Mouse (Mus musculus) ES-Bruce4 (cell line): ENCODE data around the gene Ldb3. TPM values are rescaled to one million over a fixed set of nuclear protein-coding genes. Genes with fewer than 3 reads are reported as not detected.

ENCODE experiments used
- H3K27ac ChIP-seq: 2 replicates; pipeline ENCODE4 v1.5.1; 2012; ENCODE audit warnings: low read length, inconsistent platforms; ENCODE audit not compliant: insufficient read depth
- H3K27me3 ChIP-seq: 2 replicates; pipeline ENCODE4 v1.6.1; 2012; ENCODE audit warnings: mild to moderate bottlenecking, low read length, inconsistent platforms; ENCODE audit not compliant: control insufficient read depth, poor library complexity, insufficient read depth, severe bottlenecking
- H3K36me3 ChIP-seq: 2 replicates; pipeline ENCODE4 v1.6.1; 2012; ENCODE audit warnings: inconsistent platforms, mild to moderate bottlenecking, low read length, moderate library complexity; ENCODE audit not compliant: control insufficient read depth, poor library complexity, insufficient read depth, severe bottlenecking
- H3K4me1 ChIP-seq: one replicate; pipeline ENCODE4 v1.8.1; 2011; ENCODE audit warnings: low read length; ENCODE audit not compliant: control insufficient read depth, insufficient read depth
- H3K4me3 ChIP-seq: 2 replicates; pipeline ENCODE4 v1.5.1; 2011; ENCODE audit warnings: low read depth, mild to moderate bottlenecking, low read length
- H3K9ac ChIP-seq: 2 replicates; pipeline ENCODE4 v1.6.1; 2012; ENCODE audit warnings: low read depth, mild to moderate bottlenecking, inconsistent platforms; ENCODE audit not compliant: poor library complexity, severe bottlenecking
- H3K9me3 ChIP-seq: replicated peaks from 2 replicates; pipeline ENCODE4 v1.6.1; 2012; ENCODE audit warnings: mild to moderate bottlenecking, low read length, inconsistent platforms; ENCODE audit not compliant: control insufficient read depth, poor library complexity, insufficient read depth, severe bottlenecking
- CTCF ChIP-seq: IDR thresholded peaks from one replicate; pipeline ENCODE4 v1.8.1; 2011; ENCODE audit warnings: low read depth, low read length
- EP300 ChIP-seq: IDR thresholded peaks from 2 replicates; pipeline ENCODE4 v1.6.1; 2011; ENCODE audit warnings: low read depth, low read length; ENCODE audit not compliant: insufficient read depth
- POLR2A ChIP-seq: IDR thresholded peaks from one replicate; pipeline ENCODE4 v1.8.1; 2011; ENCODE audit warnings: low read length; ENCODE audit not compliant: insufficient read depth
- polyA plus RNA-seq: library from polyadenylated mRNA; stranded (reverse); fragments of >200 nt; gene quantifications from 2 replicates; pipeline ENCODE4 v1.2.4, GENCODE M21; 2011; ENCODE audit warnings: low read depth; ENCODE audit not compliant: missing spikeins, insufficient read depth, insufficient read length

The Ldb3 gene
- polyA plus RNA-seq, 1 experiment: 4.0 TPM

- peak overlapping the region; percentile 93 for H3K9ac ChIP-seq
- no peaks in the 10 kb centered on the region for H3K36me3 ChIP-seq
- H3K4me3 ChIP-seq: peak overlapping the region; percentile 77
- no peaks in the 10 kb centered on the region for H3K27me3 ChIP-seq
- TF ChIP-seq POLR2A (peak; percentile 33), CTCF (no peak)
- no peaks in the 10 kb centered on the region for H3K4me1 ChIP-seq
- H3K27ac ChIP-seq: peak overlapping the region; percentile 95
- no peaks in the 10 kb centered on the region for H3K9me3 ChIP-seq
Measured at GRCm38 (mm10) chr14:34548391-34549001, 40.0 kb downstream of the Ldb3 start.

- no peak for TF ChIP-seq CTCF
- no peak for TF ChIP-seq POLR2A
- TF ChIP-seq EP300: no peak
- H3K27ac ChIP-seq: no peak overlapping the region
- no peak overlapping the region for H3K4me3 ChIP-seq
- H3K36me3 ChIP-seq: no peaks in the 10 kb centered on the region
- no peaks in the 10 kb centered on the region for H3K9me3 ChIP-seq
- no peaks in the 10 kb centered on the region for H3K27me3 ChIP-seq
- no peak overlapping the region for H3K9ac ChIP-seq
- H3K4me1 ChIP-seq: peaks cover 4% of the 10 kb centered on the region
Measured at GRCm38 (mm10) chr14:34544545-34544944, 43.9 kb downstream of the Ldb3 start.

GRCm38 (mm10) chr14:34544001-34544400, 44.5 kb downstream of the Ldb3 start:
- TF ChIP-seq POLR2A (no peak), EP300 (no peak), CTCF (no peak)
- H3K4me1 ChIP-seq: peaks cover 4% of the 10 kb centered on the region
- H3K27me3 ChIP-seq: no peaks in the 10 kb centered on the region
- H3K27ac ChIP-seq: no peak overlapping the region
- H3K9me3 ChIP-seq: no peaks in the 10 kb centered on the region
- H3K36me3 ChIP-seq: no peaks in the 10 kb centered on the region
- H3K9ac ChIP-seq: no peak overlapping the region
- H3K4me3 ChIP-seq: no peak overlapping the region

- Histone ChIP-seq H3K27me3 (no peaks in the 10 kb centered on the region), H3K4me3 (no peak overlapping the region), H3K9me3 (no peaks in the 10 kb centered on the region), H3K9ac (no peak overlapping the region), H3K4me1 (peaks cover 4% of the 10 kb centered on the region), H3K27ac (no peak overlapping the region), H3K36me3 (no peaks in the 10 kb centered on the region)
- TF ChIP-seq EP300 (no peak), POLR2A (no peak), CTCF (no peak)
Measured at GRCm38 (mm10) chr14:34543596-34543995, 44.9 kb downstream of the Ldb3 start.

- Histone ChIP-seq H3K27ac (no peak overlapping the region), H3K36me3 (no peaks in the 10 kb centered on the region), H3K9ac (no peak overlapping the region), H3K4me3 (no peak overlapping the region), H3K4me1 (peaks cover 4% of the 10 kb centered on the region), H3K9me3 (no peaks in the 10 kb centered on the region), H3K27me3 (no peaks in the 10 kb centered on the region)
- TF ChIP-seq EP300: no peak
Measured at GRCm38 (mm10) chr14:34541896-34542295, 46.6 kb downstream of the Ldb3 start.

- Histone ChIP-seq H3K9me3 (no peaks in the 10 kb centered on the region), H3K36me3 (no peaks in the 10 kb centered on the region), H3K9ac (peak overlapping the region; percentile 69), H3K27ac (peak overlapping the region; percentile 91), H3K4me1 (peaks cover 4% of the 10 kb centered on the region), H3K4me3 (peak overlapping the region; percentile 62), H3K27me3 (no peaks in the 10 kb centered on the region)
- TF ChIP-seq POLR2A: no peak
- no peak for TF ChIP-seq CTCF
- no peak for TF ChIP-seq EP300
Measured at GRCm38 (mm10) chr14:34540685-34541162, 47.8 kb downstream of the Ldb3 start.
